Mouse (Mus musculus) embryonic facial prominence, embryonic 11.5 days (tissue): ENCODE results near the gene Tmppe. TPM values are rescaled to one million over a fixed set of nuclear protein-coding genes. Genes with fewer than 3 reads are reported as not detected.

Experiments used
- ATAC-seq: fragments of 200-750 bp; cut with Nextera tagmentation; replicated peaks from 2 replicates; pipeline ENCODE4 v1.8.0; 2017; ENCODE audit warnings: low read depth; ENCODE audit not compliant: insufficient number of reproducible peaks, low FRiP score, low TSS enrichment
- DNase-seq: peaks from one replicate; pipeline ENCODE4 v3.0.0-alpha.2; 2015; ENCODE audit warnings: low spot score
- H3K27ac ChIP-seq: fragments of 300-500 bp; sonication (generic); replicated peaks from 2 replicates; pipeline ENCODE4 v1.5.1; 2014; ENCODE audit warnings: mild to moderate bottlenecking, low read depth, low read length, control low read depth
- H3K27me3 ChIP-seq: fragments of 300-500 bp; sonication (generic); 2 replicates; pipeline ENCODE4 v1.6.1; 2014; ENCODE audit warnings: mild to moderate bottlenecking, low read length, moderate library complexity, mixed read lengths; ENCODE audit not compliant: control insufficient read depth, insufficient read depth
- H3K36me3 ChIP-seq: fragments of 300-500 bp; sonication (generic); replicated peaks from 2 replicates; pipeline ENCODE4 v1.6.1; 2014; ENCODE audit warnings: low read depth, mild to moderate bottlenecking, low read length, moderate library complexity, mixed read lengths; ENCODE audit not compliant: control insufficient read depth, insufficient read depth
- H3K4me1 ChIP-seq: fragments of 300-500 bp; sonication (generic); 2 replicates; pipeline ENCODE4 v1.6.1; 2014; ENCODE audit warnings: low read length, mixed read lengths; ENCODE audit not compliant: control insufficient read depth, insufficient read depth
- H3K4me2 ChIP-seq: fragments of 300-500 bp; sonication (generic); 2 replicates; pipeline ENCODE4 v1.6.1; 2014; ENCODE audit warnings: low read depth, mild to moderate bottlenecking, control low read depth, low read length, moderate library complexity
- H3K4me3 ChIP-seq: fragments of 300-500 bp; sonication (generic); 2 replicates; pipeline ENCODE4 v1.5.1; 2014; ENCODE audit warnings: low read depth, low read length, control low read depth
- H3K9ac ChIP-seq: fragments of 300-500 bp; sonication (generic); replicated peaks from 2 replicates; pipeline ENCODE4 v1.6.1; 2014; ENCODE audit warnings: mild to moderate bottlenecking, control low read depth, low read length
- H3K9me3 ChIP-seq: fragments of 300-500 bp; sonication (generic); replicated peaks from 2 replicates; pipeline ENCODE4 v1.6.1; 2016; ENCODE audit warnings: mild to moderate bottlenecking, low read length, inconsistent platforms, mixed read lengths; ENCODE audit not compliant: control insufficient read depth
- WGBS: fragments of 180-500 bp; shearing (Covaris S2); extraction: QIAGEN DNeasy Blood & Tissue Kit; methylation state at CpG from one replicate; pipeline ENCODE4 v1.1.7; 2014; 5-methylcytosine and 5-hydroxymethylcytosine counted together
- polyA plus RNA-seq: library from polyadenylated mRNA; unstranded; fragments of >200 nt; fragmentation: Nextera tagmentation; extraction: Ambion mirVana; gene quantifications from 2 replicates; pipeline ENCODE4 v1.2.1, GENCODE M21; 2014

Gene Tmppe
- polyA plus RNA-seq, 1 experiment from 2014 or later = 2.2 TPM

DNA sequence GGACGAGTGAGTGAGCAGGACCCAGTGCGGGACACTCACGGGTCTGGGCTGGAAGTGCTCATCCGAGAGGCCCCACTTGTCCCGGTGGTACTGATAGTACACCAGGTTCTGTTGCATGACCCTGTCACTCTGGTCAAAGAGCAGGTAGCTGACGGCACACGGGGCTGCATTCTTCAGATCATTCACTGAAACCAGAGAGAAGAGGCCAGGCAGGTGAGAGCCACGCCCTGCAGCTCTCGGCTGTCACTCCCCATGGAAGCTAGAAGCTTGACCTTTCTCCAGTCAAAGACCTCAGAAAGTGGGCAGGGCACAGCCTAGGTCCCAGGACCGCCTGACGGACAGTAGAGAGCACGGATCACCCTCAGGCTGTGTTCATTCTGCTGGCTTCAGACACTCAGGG lies 21.0 kb upstream of the Tmppe start:
- H3K9me3 ChIP-seq = no peaks in the 10 kb centered on the region
- no peak overlapping the region for H3K4me3 ChIP-seq
- H3K27ac ChIP-seq = no peak overlapping the region
- DNase-seq (no peak), ATAC-seq (no peak)
- H3K4me1 ChIP-seq = no peaks in the 10 kb centered on the region
- H3K36me3 ChIP-seq = no peaks in the 10 kb centered on the region
- no peaks in the 10 kb centered on the region for H3K27me3 ChIP-seq
- 78% methylated on average over 12 of the region's 12 CpGs for WGBS
- H3K4me2 ChIP-seq = no peak overlapping the region
- no peak overlapping the region; the same call in 1 of the 2 replicates for H3K9ac ChIP-seq

DNA sequence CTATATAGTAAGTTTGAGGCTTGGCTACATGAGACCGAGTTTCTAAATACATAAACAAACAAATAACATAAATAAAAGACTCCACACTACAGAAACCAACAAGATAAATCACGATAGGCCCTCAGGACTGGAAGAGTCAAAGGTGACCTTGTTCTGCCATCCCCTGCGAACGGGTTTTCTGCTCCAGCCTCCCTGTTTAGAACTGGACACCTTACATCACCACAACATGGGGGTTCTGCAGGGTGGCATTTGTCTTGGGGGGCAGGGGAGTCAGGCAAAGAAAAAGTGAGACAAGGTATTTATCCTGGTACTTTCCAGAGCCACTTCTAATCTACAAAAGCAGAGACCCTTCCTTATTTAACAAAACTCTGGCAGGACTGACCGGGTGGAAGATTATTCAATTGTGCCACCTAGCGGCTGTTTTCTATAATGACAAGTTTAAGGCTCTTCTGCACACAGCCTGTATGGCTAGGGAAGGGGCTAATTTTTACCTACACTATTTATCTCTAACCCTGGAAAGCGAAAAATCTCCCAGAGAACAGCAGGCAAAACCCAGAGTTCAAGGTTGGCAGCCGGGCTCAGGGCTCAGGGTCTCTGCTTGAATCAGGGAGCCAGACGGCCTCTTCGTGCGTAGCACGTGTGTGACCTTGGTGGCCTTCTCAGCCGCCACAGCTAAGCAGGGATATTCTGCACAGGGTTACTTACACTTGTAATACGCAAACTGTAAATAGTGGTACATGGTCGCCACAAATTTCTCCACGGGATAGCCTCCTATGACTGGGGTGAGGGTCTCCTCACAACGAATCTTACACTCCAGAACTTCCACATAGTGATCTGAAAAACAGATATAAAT lies 19.8 kb upstream of the Tmppe start:
- Histone ChIP-seq H3K9ac (no peak overlapping the region), H3K4me3 (no peak overlapping the region), H3K4me1 (no peaks in the 10 kb centered on the region), H3K27me3 (no peaks in the 10 kb centered on the region), H3K4me2 (no peak overlapping the region), H3K9me3 (no peaks in the 10 kb centered on the region), H3K27ac (no peak overlapping the region), H3K36me3 (no peaks in the 10 kb centered on the region)
- WGBS = 67% methylated on average over 17 of the region's 17 CpGs
- DNase-seq (peak; percentile 81), ATAC-seq (peak; percentile 68; the same call in 1 of the 2 replicates)

- DNase-seq (no peak), ATAC-seq (no peak)
- Histone ChIP-seq H3K27me3 (no peaks in the 10 kb centered on the region), H3K36me3 (no peaks in the 10 kb centered on the region), H3K9me3 (no peaks in the 10 kb centered on the region), H3K4me2 (no peak overlapping the region), H3K27ac (no peak overlapping the region), H3K4me1 (no peaks in the 10 kb centered on the region), H3K4me3 (no peak overlapping the region), H3K9ac (no peak overlapping the region)
- WGBS = 89% methylated on average over 17 of the region's 17 CpGs
Measured at GRCm38 (mm10) chr9:114382936-114383710, 17.8 kb upstream of the Tmppe start.

- Histone ChIP-seq H3K4me2 (no peak overlapping the region), H3K4me3 (no peak overlapping the region), H3K27me3 (no peaks in the 10 kb centered on the region), H3K27ac (no peak overlapping the region), H3K36me3 (no peaks in the 10 kb centered on the region), H3K9me3 (no peaks in the 10 kb centered on the region), H3K9ac (no peak overlapping the region), H3K4me1 (no peaks in the 10 kb centered on the region; the same call in 1 of the 2 replicates)
- WGBS = 92% methylated on average over 24 of the region's 24 CpGs
- ATAC-seq (no peak), DNase-seq (no peak)
Measured at GRCm38 (mm10) chr9:114384691-114385090, 16.2 kb upstream of the Tmppe start.

GRCm38 (mm10) chr9:114385160-114385559 lies 15.7 kb upstream of the Tmppe start:
- Histone ChIP-seq H3K27ac (no peak overlapping the region), H3K4me3 (no peak overlapping the region), H3K9me3 (no peaks in the 10 kb centered on the region), H3K36me3 (no peaks in the 10 kb centered on the region), H3K4me2 (no peak overlapping the region), H3K27me3 (no peaks in the 10 kb centered on the region), H3K9ac (no peak overlapping the region), H3K4me1 (no peaks in the 10 kb centered on the region; the same call in 1 of the 2 replicates)
- ATAC-seq = no peak
- 96% methylated on average over 10 of the region's 10 CpGs for WGBS
- DNase-seq = no peak

- Histone ChIP-seq H3K27ac (no peak overlapping the region), H3K9ac (no peak overlapping the region), H3K4me1 (no peaks in the 10 kb centered on the region; the same call in 1 of the 2 replicates), H3K4me3 (no peak overlapping the region), H3K4me2 (no peak overlapping the region), H3K27me3 (no peaks in the 10 kb centered on the region), H3K36me3 (no peaks in the 10 kb centered on the region), H3K9me3 (no peaks in the 10 kb centered on the region)
- DNase-seq (no peak), ATAC-seq (no peak)
- WGBS = 75% methylated on average over 6 of the region's 6 CpGs
Measured at GRCm38 (mm10) chr9:114387086-114387485, 13.8 kb upstream of the Tmppe start.

GRCm38 (mm10) chr9:114388288-114388687 lies 12.6 kb upstream of the Tmppe start:
- ATAC-seq (no peak), DNase-seq (no peak)
- Histone ChIP-seq H3K9me3 (no peaks in the 10 kb centered on the region), H3K27ac (no peak overlapping the region), H3K27me3 (no peaks in the 10 kb centered on the region), H3K4me3 (no peak overlapping the region), H3K4me2 (no peak overlapping the region), H3K36me3 (no peaks in the 10 kb centered on the region), H3K9ac (no peak overlapping the region), H3K4me1 (no peaks in the 10 kb centered on the region; the same call in 1 of the 2 replicates)
- WGBS = 81% methylated on average over 8 of the region's 8 CpGs
